Mouse (Mus musculus) lung, embryonic 16.5 days (tissue): ENCODE results near the gene Crygb. TPM values are rescaled to one million over a fixed set of nuclear protein-coding genes. Genes with fewer than 3 reads are reported as not detected.
"Not testable (repeated sequence)": the region's sequence is repeated elsewhere in the genome, so short reads cannot be mapped to it uniquely, and the experiment has no call there.

Source experiments
- ATAC-seq: fragments of 200-750 bp; cut with Nextera tagmentation; 2 replicates; pipeline ENCODE4 v1.8.0; 2017; ENCODE audit warnings: low read depth, mild to moderate bottlenecking, moderate library complexity
- H3K27ac ChIP-seq: fragments of 300-500 bp; sonication (generic); 2 replicates; pipeline ENCODE4 v1.5.1; 2014; ENCODE audit warnings: mild to moderate bottlenecking, control low read depth, low read length
- H3K27me3 ChIP-seq: fragments of 300-500 bp; sonication (generic); 2 replicates; pipeline ENCODE4 v1.6.1; 2014; ENCODE audit warnings: low read depth, low read length, mixed read lengths; ENCODE audit not compliant: control insufficient read depth, insufficient read depth
- H3K36me3 ChIP-seq: fragments of 300-500 bp; sonication (generic); 2 replicates; pipeline ENCODE4 v1.6.1; 2014; ENCODE audit warnings: low read length; ENCODE audit not compliant: control insufficient read depth, insufficient read depth
- H3K4me1 ChIP-seq: fragments of 300-500 bp; sonication (generic); replicated peaks from 2 replicates; pipeline ENCODE4 v1.6.1; 2014; ENCODE audit warnings: low read length, mixed read lengths; ENCODE audit not compliant: control insufficient read depth, insufficient read depth
- H3K4me2 ChIP-seq: fragments of 300-500 bp; sonication (generic); 2 replicates; pipeline ENCODE4 v1.6.1; 2014; ENCODE audit warnings: low read depth, low read length, control low read depth
- H3K4me3 ChIP-seq: fragments of 300-500 bp; sonication (generic); 2 replicates; pipeline ENCODE4 v1.5.1; 2014; ENCODE audit warnings: mild to moderate bottlenecking, low read length, control low read depth
- H3K9ac ChIP-seq: fragments of 300-500 bp; sonication (generic); 2 replicates; pipeline ENCODE4 v1.6.1; 2014; ENCODE audit warnings: low read length, control low read depth
- H3K9me3 ChIP-seq: fragments of 300-500 bp; sonication (generic); 2 replicates; pipeline ENCODE4 v1.6.1; 2016; ENCODE audit warnings: low read length; ENCODE audit not compliant: control insufficient read depth
- WGBS: fragments of 180-500 bp; shearing (Covaris S2); extraction: QIAGEN DNeasy Blood & Tissue Kit; methylation state at CpG from one replicate; pipeline ENCODE4 v1.1.7; 2014; 5-methylcytosine and 5-hydroxymethylcytosine counted together
- polyA plus RNA-seq: library from polyadenylated mRNA; unstranded; fragments of >200 nt; fragmentation: Nextera tagmentation; extraction: Ambion mirVana; gene quantifications from 2 replicates; pipeline ENCODE4 v1.2.1, GENCODE M21; 2015

The Crygb gene
- polyA plus RNA-seq, 1 experiment from 2014 or later, result not detected

DNA sequence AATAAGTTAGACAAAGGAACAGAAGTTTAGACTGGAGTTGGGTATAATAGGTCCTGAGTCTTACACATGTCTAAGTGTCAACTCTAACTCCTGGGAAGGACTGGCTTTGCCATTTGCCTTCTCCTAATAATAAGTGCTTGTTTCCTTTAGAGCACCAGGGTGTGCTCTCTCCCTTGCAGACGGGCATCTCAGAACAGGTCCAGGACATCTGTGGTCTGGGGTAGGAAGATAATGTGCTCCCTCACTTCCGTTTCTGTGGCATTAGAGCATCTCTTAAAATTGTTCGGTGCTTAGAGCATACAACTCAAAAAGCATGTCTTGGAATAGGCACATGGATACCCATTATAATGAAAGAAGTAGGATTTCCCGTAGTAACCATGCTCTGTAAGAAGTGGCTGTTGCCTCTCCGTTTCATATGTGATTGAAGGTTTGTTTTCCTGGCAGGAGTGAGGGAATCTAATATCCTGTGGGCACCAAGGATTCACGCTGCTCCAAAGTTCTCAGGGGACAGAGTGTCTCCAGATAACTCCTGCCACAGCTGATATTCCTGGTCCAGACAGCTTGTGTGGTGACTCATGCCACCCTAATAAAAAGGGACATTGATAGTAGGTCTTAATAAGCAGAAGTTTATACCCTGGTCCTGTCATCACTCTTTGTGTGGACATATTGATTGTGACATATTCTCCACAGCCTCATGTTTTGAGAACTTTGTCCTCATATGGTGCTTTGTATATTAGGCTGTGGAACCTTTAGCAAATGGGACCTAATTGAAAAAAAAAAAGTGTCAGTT lies 6.7 kb upstream of the Crygb start:
- 66% methylated on average over 6 of the region's 6 CpGs for WGBS
- H3K4me1 ChIP-seq, result no peaks in the 10 kb centered on the region
- no peak overlapping the region for H3K27ac ChIP-seq
- no peak for ATAC-seq
- H3K27me3 ChIP-seq, result no peaks in the 10 kb centered on the region
- H3K9ac ChIP-seq, result no peak overlapping the region
- no peak overlapping the region for H3K4me2 ChIP-seq
- no peaks in the 10 kb centered on the region for H3K9me3 ChIP-seq
- no peaks in the 10 kb centered on the region for H3K36me3 ChIP-seq
- no peak overlapping the region for H3K4me3 ChIP-seq

DNA sequence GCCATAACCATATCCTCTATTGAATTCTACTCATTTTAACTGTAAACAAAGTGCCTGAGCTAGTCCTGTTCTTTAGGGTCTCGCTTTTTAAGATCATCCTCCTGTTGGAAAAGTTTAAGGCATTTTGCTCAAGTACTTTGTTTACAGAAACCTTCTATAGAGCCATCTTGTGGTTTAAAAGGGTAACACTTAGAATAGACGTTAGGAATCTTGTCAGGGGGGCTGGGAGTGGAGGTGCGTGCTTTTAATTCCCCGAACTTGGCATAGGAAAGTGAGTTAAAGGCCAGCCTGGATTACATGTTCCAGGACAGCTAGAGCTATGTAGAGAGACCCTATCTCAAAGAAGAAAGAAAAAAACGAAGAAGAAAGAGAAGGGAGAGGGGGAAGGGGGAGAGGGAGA lies 6.5 kb downstream of the Crygb start:
- H3K9ac ChIP-seq, result no peak overlapping the region
- H3K4me3 ChIP-seq, result no peak overlapping the region
- H3K4me2 ChIP-seq, result no peak overlapping the region
- H3K36me3 ChIP-seq, result no peaks in the 10 kb centered on the region
- H3K27me3 ChIP-seq, result no peaks in the 10 kb centered on the region
- 16% methylated on average over 5 of the region's 5 CpGs for WGBS
- no peaks in the 10 kb centered on the region for H3K4me1 ChIP-seq
- H3K9me3 ChIP-seq, result 0 out of 2 replicates have a peak, but pooled peaks cover 2% of the 10 kb centered on the region
- ATAC-seq, result no peak
- no peak overlapping the region for H3K27ac ChIP-seq

- Histone ChIP-seq H3K36me3 (no peaks in the 10 kb centered on the region), H3K27ac (no peak within 1 kb of the TSS), H3K4me3 (no peak within 1 kb of the TSS), H3K9me3 (0 out of 2 replicates have a peak, but pooled peaks cover under 1% of the 10 kb centered on the region), H3K4me1 (no peaks in the 10 kb centered on the region), H3K9ac (no peak within 1 kb of the TSS), H3K27me3 (no peaks in the 10 kb centered on the region), H3K4me2 (no peak within 1 kb of the TSS)
- WGBS, result 53% methylated on average over 6 of the region's 6 CpGs
- no peak for ATAC-seq
Measured at GRCm38 (mm10) chr1:65073589-65073988, 8.5 kb downstream of the Crygb start, which contains the start of gene Crygc. TSS of gene Crygc (minus strand) at chr1:65073689.

DNA sequence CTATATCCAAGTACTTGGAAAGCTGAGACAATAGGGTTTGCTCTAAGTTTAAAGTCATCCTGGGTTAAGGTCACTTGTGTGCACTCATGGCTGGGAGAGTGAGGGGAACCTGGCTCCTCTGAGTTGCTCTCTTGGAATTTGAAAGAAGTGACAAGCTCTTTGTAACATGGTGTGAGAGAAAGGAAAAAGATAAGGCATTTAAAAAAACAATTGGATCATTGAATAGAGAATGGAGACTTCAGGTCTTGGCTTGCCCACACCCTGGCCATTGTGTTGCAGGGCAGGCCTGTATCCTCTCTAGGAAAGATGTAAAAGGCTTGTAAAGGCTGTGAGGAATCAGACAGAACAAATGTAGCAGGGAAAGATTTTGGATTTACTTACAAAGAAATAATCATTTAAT lies 14.2 kb downstream of the Crygb start:
- H3K27me3 ChIP-seq, result no peaks in the 10 kb centered on the region
- no peak for ATAC-seq
- H3K9ac ChIP-seq, result no peak overlapping the region
- H3K4me2 ChIP-seq, result no peak overlapping the region
- H3K27ac ChIP-seq, result no peak overlapping the region
- H3K4me3 ChIP-seq, result no peak overlapping the region
- no peaks in the 10 kb centered on the region for H3K4me1 ChIP-seq
- H3K9me3 ChIP-seq, result no peaks in the 10 kb centered on the region
- H3K36me3 ChIP-seq, result no peaks in the 10 kb centered on the region

GRCm38 (mm10) chr1:65064201-65064600 lies 17.9 kb downstream of the Crygb start:
- no peak overlapping the region for H3K4me3 ChIP-seq
- no peak for ATAC-seq

DNA sequence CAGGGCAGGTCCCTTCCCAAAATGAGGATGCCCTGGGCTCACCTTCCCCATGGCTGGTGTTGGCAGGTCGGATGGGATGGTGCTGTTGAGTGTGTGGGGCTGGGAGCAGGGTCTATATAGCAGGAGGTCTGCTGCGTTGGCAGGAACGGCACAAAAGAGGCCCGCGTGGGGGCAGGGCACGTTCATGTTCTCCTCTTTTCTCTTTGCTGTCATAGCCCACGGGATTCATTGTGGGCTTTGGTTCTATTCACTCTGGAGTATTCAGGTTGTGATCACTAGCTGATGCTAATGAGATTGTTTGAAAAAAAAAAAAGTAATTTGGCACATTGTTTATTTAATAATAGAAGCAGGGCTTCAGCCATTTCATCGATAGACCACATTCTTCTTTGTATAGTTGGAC lies 18.7 kb downstream of the Crygb start, which contains the start of gene Crygd:
Gene Crygd, minus strand, starts transcription at position 101 of the 400 bp plus-strand sequence.
- H3K9me3 ChIP-seq, result no peaks in the 10 kb centered on the region

More at GRCm38 (mm10) chr1:65064201-65064600, 17.9 kb downstream of the Crygb start:
- Histone ChIP-seq H3K27me3 (no peaks in the 10 kb centered on the region), H3K4me1 (no peaks in the 10 kb centered on the region), H3K4me2 (no peak overlapping the region), H3K9ac (no peak overlapping the region), H3K27ac (no peak overlapping the region), H3K9me3 (no peaks in the 10 kb centered on the region), H3K36me3 (no peaks in the 10 kb centered on the region)
- WGBS, result 77% methylated on average over 15 of the region's 15 CpGs

GRCm38 (mm10) chr1:65052140-65052539 lies 29.9 kb downstream of the Crygb start:
- Histone ChIP-seq H3K4me1 (no peaks in the 10 kb centered on the region), H3K36me3 (no peaks in the 10 kb centered on the region), H3K4me3 (no peak overlapping the region), H3K4me2 (no peak overlapping the region), H3K27ac (no peak overlapping the region), H3K9me3 (no peaks in the 10 kb centered on the region), H3K9ac (no peak overlapping the region), H3K27me3 (no peaks in the 10 kb centered on the region)
- no peak for ATAC-seq
- WGBS, result 35% methylated on average over 2 of the region's 2 CpGs

More for the DNA sequence above, 18.7 kb downstream of the Crygb start, which contains the start of gene Crygd:
- no peak for ATAC-seq
- Histone ChIP-seq H3K36me3 (no peaks in the 10 kb centered on the region), H3K9ac (no peak within 1 kb of the TSS), H3K4me1 (no peaks in the 10 kb centered on the region), H3K27me3 (no peaks in the 10 kb centered on the region), H3K4me2 (no peak within 1 kb of the TSS), H3K4me3 (no peak within 1 kb of the TSS), H3K27ac (no peak within 1 kb of the TSS)
- WGBS, result 85% methylated on average over 8 of the region's 8 CpGs

GRCm38 (mm10) chr1:65051696-65052095 lies 30.4 kb downstream of the Crygb start:
- WGBS, result 64% methylated on average over 7 of the region's 7 CpGs

DNA sequence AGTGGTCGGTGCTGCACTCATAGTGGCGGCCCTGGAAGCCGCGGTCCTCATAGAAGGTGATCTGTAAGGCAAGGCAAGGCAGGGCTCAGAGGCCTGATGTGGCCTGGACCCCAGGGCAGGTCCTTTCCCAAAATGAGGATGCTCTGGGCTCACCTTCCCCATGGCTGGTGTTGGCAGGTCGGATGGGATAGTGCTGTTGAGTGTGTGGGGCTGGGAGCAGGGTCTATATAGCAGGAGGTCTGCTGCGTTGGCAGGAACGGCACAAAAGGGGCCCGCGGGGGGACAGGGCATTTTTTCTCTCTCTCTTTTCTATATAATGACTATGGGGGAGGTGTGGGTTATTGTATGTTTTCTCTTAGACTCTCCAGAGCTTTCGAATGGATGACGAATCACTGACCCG lies 31.1 kb downstream of the Crygb start, which contains the start of gene Cryge:
Gene Cryge, minus strand, starts transcription at position 198 of the 400 bp plus-strand sequence.
- not testable (repeated sequence) for H3K27ac ChIP-seq, H3K4me1 ChIP-seq, H3K9me3 ChIP-seq, H3K9ac ChIP-seq, H3K4me3 ChIP-seq, H3K36me3 ChIP-seq, ATAC-seq, H3K4me2 ChIP-seq, H3K27me3 ChIP-seq
- 45% methylated on average over 10 of the region's 12 CpGs for WGBS

More at GRCm38 (mm10) chr1:65051696-65052095, 30.4 kb downstream of the Crygb start:
- no peak overlapping the region for H3K4me2 ChIP-seq
- H3K27ac ChIP-seq, result no peak overlapping the region
- no peaks in the 10 kb centered on the region for H3K36me3 ChIP-seq
- no peaks in the 10 kb centered on the region for H3K9me3 ChIP-seq
- no peaks in the 10 kb centered on the region for H3K4me1 ChIP-seq
- no peaks in the 10 kb centered on the region for H3K27me3 ChIP-seq
- no peak for ATAC-seq
- H3K4me3 ChIP-seq, result no peak overlapping the region
- no peak overlapping the region for H3K9ac ChIP-seq
